Mouse (Mus musculus) heart, embryonic 15.5 days (tissue): ENCODE data around the gene Gpn2. TPM values are rescaled to one million over a fixed set of nuclear protein-coding genes. Genes with fewer than 3 reads are reported as not detected.

Source experiments
- ATAC-seq: fragments of 200-750 bp; cut with Nextera tagmentation; replicated peaks from 2 replicates; pipeline ENCODE4 v1.8.0; 2017; ENCODE audit warnings: low read depth, moderate TSS enrichment; ENCODE audit not compliant: insufficient number of reproducible peaks, insufficient read depth, low FRiP score
- H3K27ac ChIP-seq: fragments of 300-500 bp; sonication (generic); 2 replicates; pipeline ENCODE4 v1.5.1; 2015; ENCODE audit warnings: mild to moderate bottlenecking, inconsistent platforms
- H3K27me3 ChIP-seq: fragments of 300-500 bp; sonication (generic); 2 replicates; pipeline ENCODE4 v1.6.1; 2015; ENCODE audit warnings: inconsistent platforms
- H3K36me3 ChIP-seq: fragments of 300-500 bp; sonication (generic); 2 replicates; pipeline ENCODE4 v1.6.1; 2015; ENCODE audit warnings: mild to moderate bottlenecking, inconsistent platforms
- H3K4me1 ChIP-seq: fragments of 300-500 bp; sonication (generic); replicated peaks from 2 replicates; pipeline ENCODE4 v1.6.1; 2015; ENCODE audit warnings: inconsistent platforms
- H3K4me2 ChIP-seq: fragments of 300-500 bp; sonication (generic); 2 replicates; pipeline ENCODE4 v1.6.1; 2015; ENCODE audit warnings: inconsistent platforms, mild to moderate bottlenecking, moderate library complexity
- H3K4me3 ChIP-seq: fragments of 300-500 bp; sonication (generic); 2 replicates; pipeline ENCODE4 v1.5.1; 2015; ENCODE audit warnings: mild to moderate bottlenecking, inconsistent platforms
- H3K9ac ChIP-seq: fragments of 300-500 bp; sonication (generic); 2 replicates; pipeline ENCODE4 v1.6.1; 2015; ENCODE audit warnings: mild to moderate bottlenecking, inconsistent platforms
- H3K9me3 ChIP-seq: fragments of 300-500 bp; sonication (generic); replicated peaks from 2 replicates; pipeline ENCODE4 v1.6.1; 2016; ENCODE audit warnings: inconsistent platforms
- WGBS: fragments of 180-500 bp; shearing (Covaris S2); methylation state at CpG from one replicate; pipeline ENCODE4 v1.1.7; 2015; ENCODE audit warnings: mixed read lengths; 5-methylcytosine and 5-hydroxymethylcytosine counted together
- polyA plus RNA-seq: library from polyadenylated mRNA; unstranded; fragments of >200 nt; fragmentation: Nextera tagmentation; extraction: Ambion mirVana; gene quantifications from 2 replicates; pipeline ENCODE4 v1.2.1, GENCODE M21; 2015

Gene Gpn2
- polyA plus RNA-seq, 1 experiment from 2014 or later = 10.4 TPM

DNA sequence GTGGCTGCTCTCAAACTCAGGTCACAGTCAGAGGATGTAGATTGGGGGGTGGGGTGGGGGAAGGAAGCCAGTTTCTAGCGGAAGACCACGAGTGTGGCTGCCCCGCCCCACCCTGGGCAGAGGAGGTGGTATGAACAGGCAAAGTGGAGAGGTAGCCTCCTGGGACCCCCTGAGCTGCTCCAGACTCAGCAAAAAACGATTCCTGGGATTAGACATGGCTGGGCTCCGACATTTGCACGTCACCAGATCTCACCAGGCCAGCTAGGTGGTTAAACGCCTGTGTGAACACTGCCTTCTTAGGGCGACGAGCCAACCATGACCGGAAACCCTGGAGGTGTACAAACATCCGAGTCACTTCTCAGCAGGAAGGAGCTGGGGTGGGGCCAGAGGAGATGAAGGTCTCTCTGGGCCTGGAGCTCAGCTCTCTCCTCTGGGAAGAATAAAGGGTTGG is 41.5 kb downstream of the Gpn2 start:
- no peaks in the 10 kb centered on the region for H3K9me3 ChIP-seq
- no peak overlapping the region for H3K4me3 ChIP-seq
- H3K9ac ChIP-seq = no peak overlapping the region
- H3K36me3 ChIP-seq = peaks cover 6% of the 10 kb centered on the region; the same call in 1 of the 2 replicates
- peak overlapping the region; percentile 64 for H3K27ac ChIP-seq
- no peak overlapping the region for H3K4me2 ChIP-seq
- H3K27me3 ChIP-seq = no peaks in the 10 kb centered on the region
- 50% methylated on average over 11 of the region's 11 CpGs for WGBS
- ATAC-seq = peak; percentile 65; the same call in 1 of the 2 replicates
- H3K4me1 ChIP-seq = peaks cover 11% of the 10 kb centered on the region

DNA sequence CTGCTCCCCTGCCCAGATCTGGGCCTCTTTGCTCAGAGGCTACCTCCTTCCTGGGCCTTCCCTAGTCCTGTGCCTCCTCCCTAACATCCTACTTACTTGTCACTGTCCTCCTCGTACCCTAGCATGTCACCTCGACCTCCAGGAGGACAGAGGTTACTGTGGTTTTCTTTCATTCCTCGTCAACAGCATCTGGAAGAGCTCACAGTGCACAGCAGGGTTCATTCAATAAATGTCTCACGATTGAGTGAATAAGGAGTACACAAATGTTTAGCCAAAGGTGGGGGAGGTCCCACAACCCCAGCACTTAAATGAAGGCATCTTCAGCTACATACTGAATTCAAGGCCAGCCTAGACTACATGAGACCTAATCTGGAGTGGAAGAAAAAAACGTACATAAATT is 42.1 kb downstream of the Gpn2 start:
- WGBS = 56% methylated on average over 5 of the region's 5 CpGs
- no peak for ATAC-seq
- Histone ChIP-seq H3K9me3 (no peaks in the 10 kb centered on the region), H3K27ac (peak overlapping the region; percentile 64), H3K27me3 (no peaks in the 10 kb centered on the region), H3K4me2 (no peak overlapping the region), H3K4me1 (peaks cover 11% of the 10 kb centered on the region), H3K9ac (no peak overlapping the region), H3K36me3 (peaks cover 6% of the 10 kb centered on the region; the same call in 1 of the 2 replicates), H3K4me3 (no peak overlapping the region)

DNA sequence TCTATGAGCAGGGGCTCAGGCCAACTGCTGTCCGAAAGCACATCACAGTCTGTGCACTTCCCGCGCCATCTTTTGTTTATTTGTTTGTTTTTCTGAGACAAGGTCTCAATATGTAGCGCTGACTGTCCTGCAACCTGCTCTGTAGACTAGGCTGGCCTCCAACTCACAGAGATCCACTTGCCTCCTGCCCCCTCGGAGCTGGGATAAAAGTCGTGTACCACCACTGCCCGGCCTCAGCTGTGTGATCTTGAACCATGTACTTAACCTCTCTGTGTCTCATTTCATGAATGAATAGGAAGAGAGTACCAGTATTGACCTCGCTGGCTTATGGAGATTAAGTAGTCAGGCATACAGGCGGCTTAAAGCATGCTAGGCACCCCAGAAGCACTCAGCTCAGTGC is 42.5 kb downstream of the Gpn2 start:
- WGBS = 85% methylated on average over 9 of the region's 9 CpGs
- Histone ChIP-seq H3K27ac (peak overlapping the region; percentile 64), H3K4me3 (no peak overlapping the region)

GRCm38 (mm10) chr4:133627039-133627438 is 42.9 kb downstream of the Gpn2 start:
- Histone ChIP-seq H3K27me3 (no peaks in the 10 kb centered on the region), H3K36me3 (peaks cover 6% of the 10 kb centered on the region; the same call in 1 of the 2 replicates), H3K4me3 (no peak overlapping the region), H3K9ac (no peak overlapping the region), H3K4me2 (no peak overlapping the region), H3K4me1 (peaks cover 19% of the 10 kb centered on the region), H3K9me3 (no peaks in the 10 kb centered on the region), H3K27ac (no peak overlapping the region)
- ATAC-seq = no peak
- WGBS = 87% methylated on average over 14 of the region's 14 CpGs

More for the DNA sequence above, 42.5 kb downstream of the Gpn2 start:
- Histone ChIP-seq H3K4me1 (peaks cover 15% of the 10 kb centered on the region; the same call in 1 of the 2 replicates), H3K9me3 (no peaks in the 10 kb centered on the region), H3K36me3 (peaks cover 6% of the 10 kb centered on the region; the same call in 1 of the 2 replicates), H3K27me3 (no peaks in the 10 kb centered on the region), H3K9ac (no peak overlapping the region), H3K4me2 (no peak overlapping the region)
- ATAC-seq = no peak

DNA sequence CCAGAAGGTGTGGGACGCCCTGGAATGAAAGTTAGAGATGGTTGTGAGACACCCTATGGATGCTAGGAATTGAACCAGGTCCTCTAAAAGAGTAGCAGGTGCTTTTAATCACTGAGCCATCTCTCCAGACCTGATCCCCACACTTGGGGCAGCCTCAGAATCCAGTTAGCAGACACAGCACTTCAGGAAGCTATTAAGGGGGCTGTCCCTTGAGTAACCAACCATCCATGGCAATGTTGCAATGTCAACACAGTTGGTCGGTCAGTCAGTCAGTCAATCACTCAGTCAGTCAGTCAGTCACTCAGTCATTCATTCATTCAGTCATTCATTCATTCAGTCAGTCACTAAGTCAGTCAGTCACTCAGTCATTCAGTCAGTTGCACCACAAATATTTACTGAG is 44.4 kb downstream of the Gpn2 start:
- WGBS = 80% methylated on average over 2 of the region's 2 CpGs
- Histone ChIP-seq H3K4me3 (no peak overlapping the region), H3K9me3 (no peaks in the 10 kb centered on the region), H3K27me3 (no peaks in the 10 kb centered on the region), H3K4me1 (peaks cover 27% of the 10 kb centered on the region), H3K36me3 (peaks cover 6% of the 10 kb centered on the region; the same call in 1 of the 2 replicates), H3K9ac (no peak overlapping the region), H3K27ac (no peak overlapping the region), H3K4me2 (no peak overlapping the region)
- ATAC-seq = no peak

GRCm38 (mm10) chr4:133629191-133629590 is 45.0 kb downstream of the Gpn2 start:
- Histone ChIP-seq H3K4me3 (no peak overlapping the region), H3K9ac (no peak overlapping the region), H3K27me3 (no peaks in the 10 kb centered on the region), H3K9me3 (no peaks in the 10 kb centered on the region), H3K4me1 (peaks cover 30% of the 10 kb centered on the region), H3K4me2 (no peak overlapping the region), H3K36me3 (peaks cover 6% of the 10 kb centered on the region; the same call in 1 of the 2 replicates), H3K27ac (no peak overlapping the region)
- WGBS = 72% methylated on average over 7 of the region's 7 CpGs
- no peak for ATAC-seq

DNA sequence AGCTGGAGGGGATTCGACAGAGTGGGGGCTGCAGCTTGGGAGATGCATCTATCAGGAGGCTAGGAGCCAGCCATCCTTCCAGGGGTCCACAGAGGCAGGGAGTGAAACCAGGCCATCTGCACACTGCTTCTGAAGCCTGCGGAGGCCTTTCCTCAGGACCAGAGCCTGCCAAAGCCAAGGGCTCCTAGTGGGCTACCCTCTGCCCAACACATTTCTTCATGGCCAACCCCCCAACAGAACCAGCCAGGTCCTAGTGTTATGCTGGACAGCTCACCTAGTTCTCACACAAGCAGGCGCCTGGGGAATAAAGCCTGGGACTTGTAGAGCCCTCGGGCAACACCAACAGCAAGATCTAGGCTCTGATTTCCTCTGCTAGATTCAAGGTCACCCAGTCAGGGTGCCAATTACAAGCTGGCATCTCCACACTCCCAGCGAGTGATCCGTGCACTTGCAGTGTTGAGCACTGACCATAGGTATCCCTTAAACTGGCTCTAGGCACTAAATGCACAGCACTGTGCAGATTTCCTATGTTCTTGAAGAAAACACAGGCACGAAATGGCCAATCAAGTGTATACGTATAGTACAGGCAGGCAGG is 46.3 kb downstream of the Gpn2 start:
- H3K27ac ChIP-seq = no peak overlapping the region
- no peak overlapping the region for H3K4me2 ChIP-seq

GRCm38 (mm10) chr4:133631071-133631768 is 47.1 kb downstream of the Gpn2 start:
- H3K4me1 ChIP-seq = peaks cover 30% of the 10 kb centered on the region
- no peak overlapping the region for H3K27ac ChIP-seq
- 0 out of 2 replicates have a peak overlapping the region, but pooled peaks have one; percentile 81 for H3K4me3 ChIP-seq
- H3K4me2 ChIP-seq = peak overlapping the region; percentile 85
- H3K9ac ChIP-seq = no peak overlapping the region
- H3K36me3 ChIP-seq = peaks cover 6% of the 10 kb centered on the region; the same call in 1 of the 2 replicates
- no peaks in the 10 kb centered on the region for H3K9me3 ChIP-seq
- WGBS = 66% methylated on average over 14 of the region's 14 CpGs
- H3K27me3 ChIP-seq = no peaks in the 10 kb centered on the region
- no peak for ATAC-seq

More for the DNA sequence above, 46.3 kb downstream of the Gpn2 start:
- WGBS = 85% methylated on average over 8 of the region's 8 CpGs
- H3K4me3 ChIP-seq = no peak overlapping the region
- peaks cover 6% of the 10 kb centered on the region; the same call in 1 of the 2 replicates for H3K36me3 ChIP-seq
- H3K9ac ChIP-seq = no peak overlapping the region
- peaks cover 30% of the 10 kb centered on the region for H3K4me1 ChIP-seq
- H3K27me3 ChIP-seq = no peaks in the 10 kb centered on the region
- no peaks in the 10 kb centered on the region for H3K9me3 ChIP-seq
- ATAC-seq = no peak

GRCm38 (mm10) chr4:133631769-133632411 is 47.7 kb downstream of the Gpn2 start:
- no peaks in the 10 kb centered on the region for H3K27me3 ChIP-seq
- peaks cover 2% of the 10 kb centered on the region; the same call in 1 of the 2 replicates for H3K36me3 ChIP-seq
- ATAC-seq = no peak
- H3K9me3 ChIP-seq = no peaks in the 10 kb centered on the region
- peak overlapping the region; percentile 85 for H3K4me2 ChIP-seq
- H3K9ac ChIP-seq = peak overlapping the region; percentile 95
- peak overlapping the region; percentile 81 for H3K4me3 ChIP-seq
- H3K4me1 ChIP-seq = peaks cover 30% of the 10 kb centered on the region
- WGBS = 45% methylated on average over 9 of the region's 9 CpGs
- H3K27ac ChIP-seq = 0 out of 2 replicates have a peak overlapping the region, but pooled peaks have one; percentile 82

DNA sequence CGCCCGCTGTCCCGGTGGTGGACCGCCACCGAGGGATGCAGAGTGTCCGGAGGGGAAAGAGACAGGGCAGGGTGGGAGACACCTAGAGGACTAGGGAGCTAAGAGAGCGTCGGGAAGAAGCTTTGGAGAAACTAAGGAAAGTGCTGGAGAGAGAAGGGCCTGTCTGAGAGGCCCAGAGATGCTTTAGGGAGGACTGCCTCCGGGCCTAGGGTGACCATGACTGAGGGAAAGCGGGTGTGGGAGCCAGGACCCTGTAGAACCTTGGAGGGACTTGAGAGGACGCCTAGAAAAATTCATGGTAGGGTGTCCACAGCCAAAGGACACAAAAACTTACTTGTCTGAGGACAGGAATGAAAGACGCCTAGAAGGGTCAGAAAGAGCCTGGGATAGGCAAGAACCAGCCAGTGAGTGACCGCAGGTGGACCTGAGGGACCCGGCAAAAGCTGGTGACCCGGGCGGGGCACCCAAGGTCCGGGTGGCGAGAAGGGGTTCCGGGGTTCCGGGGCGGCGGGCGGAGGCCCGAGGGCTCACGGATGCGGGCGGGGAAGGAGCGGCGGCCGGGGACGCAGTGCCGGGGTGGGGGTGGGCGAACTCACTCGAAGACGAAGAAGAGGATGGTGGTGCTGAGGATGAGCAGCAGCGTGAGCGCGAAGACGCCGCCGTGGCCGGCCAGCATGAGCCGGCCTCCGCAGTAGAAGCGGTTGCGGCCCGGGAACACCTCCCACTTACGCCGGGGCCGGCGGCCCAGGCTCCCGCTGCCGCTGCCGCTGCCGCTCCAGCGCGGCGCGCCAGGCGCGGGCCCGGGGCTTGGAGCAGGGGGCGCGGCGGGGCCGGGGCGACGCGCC is 48.5 kb downstream of the Gpn2 start:
- Histone ChIP-seq H3K9me3 (no peaks in the 10 kb centered on the region), H3K27ac (peak overlapping the region; percentile 82), H3K4me2 (peak overlapping the region; percentile 85), H3K36me3 (no peaks in the 10 kb centered on the region), H3K4me3 (peak overlapping the region; percentile 81), H3K9ac (peak overlapping the region; percentile 95), H3K27me3 (no peaks in the 10 kb centered on the region), H3K4me1 (peaks cover 30% of the 10 kb centered on the region)
- WGBS = 2% methylated on average over 67 of the region's 69 CpGs
- peak; percentile 61 for ATAC-seq
